Mouse (Mus musculus) testis, adult 2 months (tissue): ENCODE data around the gene Amer2.

ENCODE experiments used
- CTCF ChIP-seq: fragments of 200-500 bp; IDR thresholded peaks from 2 replicates; pipeline ENCODE4 v1.5.1; 2012; ENCODE audit warnings: low read depth, mild to moderate bottlenecking, inconsistent platforms, low read length, moderate library complexity; ENCODE audit not compliant: control insufficient read depth, insufficient read depth, insufficient replicate concordance
- POLR2A ChIP-seq: fragments of 200-500 bp; IDR thresholded peaks from 2 replicates; pipeline ENCODE4 v1.6.1; 2012; ENCODE audit warnings: low read depth, mild to moderate bottlenecking, inconsistent platforms, low read length, moderate library complexity; ENCODE audit not compliant: control insufficient read depth

GRCm38 (mm10) chr14:60407319-60407718 lies 34.3 kb downstream of the Amer2 start:
- no peak for TF ChIP-seq POLR2A
- no peak for TF ChIP-seq CTCF
